Mouse (Mus musculus) cerebellum, postnatal 36 days (tissue): Measurements from ENCODE around the gene Fcf1.

ENCODE experiments used
- DNase-seq, 2 experiments: peaks; one replicate each; pipeline ENCODE4 v3.0.0; 2021 to 2022; ENCODE audit warnings: mixed read lengths in 2 of 2

Fcf1 gene

GRCm38 (mm10) chr12:84968831-84969655 is 1.7 kb upstream of the Fcf1 start:
- no peak for DNase-seq

DNA sequence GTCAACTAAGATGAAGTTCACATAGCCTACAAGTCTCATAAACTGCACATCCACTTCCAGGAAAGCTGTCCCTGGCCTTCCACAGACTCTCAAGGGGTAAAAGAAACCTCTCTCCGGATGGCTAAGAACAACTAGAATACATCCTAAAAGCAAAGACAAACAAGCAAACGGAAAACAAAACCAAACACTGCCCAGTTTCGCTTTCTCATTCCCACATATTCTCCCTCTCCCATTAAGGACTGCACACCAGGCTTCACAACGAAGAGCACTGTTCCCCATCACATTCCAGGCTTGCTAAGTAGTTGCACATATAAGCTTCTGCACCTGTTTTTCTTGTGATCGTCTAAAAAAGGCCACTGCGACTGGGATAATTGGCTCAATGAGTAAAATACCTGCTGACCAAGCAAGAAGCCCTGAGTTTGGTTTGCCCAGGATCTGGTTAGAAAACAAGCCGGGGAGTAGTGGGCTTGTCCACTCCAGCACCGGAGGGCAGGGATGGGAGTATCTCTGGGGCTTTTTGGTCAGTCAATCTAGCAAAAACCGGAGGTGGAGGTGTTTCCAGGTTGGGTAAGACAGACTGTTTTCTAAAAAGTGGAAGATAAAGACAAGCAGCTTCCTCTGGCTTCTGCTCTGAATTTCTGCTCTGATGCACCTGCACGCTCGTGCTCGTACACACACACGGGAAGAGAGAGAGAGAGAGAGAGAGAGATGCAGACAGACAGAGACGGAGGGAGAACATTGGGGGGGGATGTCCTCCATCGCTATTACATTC is 855 bp upstream of the Fcf1 start:
- DNase-seq = no peak

GRCm38 (mm10) chr12:84979264-84979862 is 8.7 kb downstream of the Fcf1 start:
- DNase-seq = no peak

- DNase-seq = no peak
Measured at GRCm38 (mm10) chr12:84989456-84989855, 18.8 kb downstream of the Fcf1 start.

DNA sequence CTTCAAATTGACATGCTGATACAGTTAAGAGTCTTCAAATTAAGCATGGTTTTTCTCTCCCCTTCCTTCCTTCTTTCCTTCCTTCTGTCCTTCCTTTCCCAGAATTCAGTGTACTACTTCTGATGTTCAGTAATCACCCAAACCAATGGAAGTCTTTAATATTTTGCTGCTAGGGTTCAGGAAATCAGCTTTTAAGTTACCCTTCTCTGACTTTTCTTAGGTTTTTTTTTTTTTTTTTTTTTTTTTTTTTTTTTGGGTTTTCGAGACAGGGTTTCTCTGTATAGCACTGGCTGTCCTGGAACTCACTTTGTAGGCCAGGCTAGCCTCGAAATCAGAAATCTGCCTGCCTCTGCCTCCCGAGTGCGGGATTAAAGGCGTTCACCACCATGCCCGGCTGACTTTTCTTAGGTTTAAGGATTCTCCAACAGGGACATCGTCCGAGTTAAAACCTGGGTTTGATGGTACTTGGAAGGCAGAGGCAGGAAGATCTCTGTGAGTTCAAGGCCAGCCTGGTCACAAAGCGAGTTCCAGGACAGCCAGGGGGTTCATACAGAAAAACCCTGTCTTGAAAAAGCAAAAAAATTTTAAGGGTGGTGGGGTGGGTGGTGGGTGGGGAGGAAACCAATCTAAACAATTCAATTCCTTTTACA is 24.5 kb downstream of the Fcf1 start:
- no peak for DNase-seq

DNA sequence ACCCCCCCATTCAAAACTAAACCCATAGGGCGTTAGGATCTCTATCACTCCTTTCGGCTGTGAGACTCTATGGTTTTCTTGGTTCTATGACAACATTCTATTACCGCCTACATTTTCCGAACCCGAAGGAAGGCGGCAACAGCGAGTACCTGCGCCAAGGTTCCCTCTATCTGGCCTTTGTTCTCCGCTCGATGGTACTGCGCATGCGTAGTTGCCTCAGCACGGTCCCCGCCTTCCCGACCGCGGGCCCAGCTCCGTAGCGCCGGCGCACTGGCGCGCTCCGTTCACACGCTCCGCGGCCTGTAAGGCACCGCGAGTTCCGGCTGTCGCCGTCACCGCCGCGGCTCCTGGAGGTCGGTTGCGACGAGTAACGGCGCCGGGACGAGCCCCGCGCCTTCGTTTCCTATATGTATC is 25.4 kb downstream of the Fcf1 start, which contains the start of gene Ylpm1:
Gene Ylpm1 (plus strand): TSS at position 239 of the 414 bp plus-strand sequence.
- peak; percentile 97 to 98 for DNase-seq

DNA sequence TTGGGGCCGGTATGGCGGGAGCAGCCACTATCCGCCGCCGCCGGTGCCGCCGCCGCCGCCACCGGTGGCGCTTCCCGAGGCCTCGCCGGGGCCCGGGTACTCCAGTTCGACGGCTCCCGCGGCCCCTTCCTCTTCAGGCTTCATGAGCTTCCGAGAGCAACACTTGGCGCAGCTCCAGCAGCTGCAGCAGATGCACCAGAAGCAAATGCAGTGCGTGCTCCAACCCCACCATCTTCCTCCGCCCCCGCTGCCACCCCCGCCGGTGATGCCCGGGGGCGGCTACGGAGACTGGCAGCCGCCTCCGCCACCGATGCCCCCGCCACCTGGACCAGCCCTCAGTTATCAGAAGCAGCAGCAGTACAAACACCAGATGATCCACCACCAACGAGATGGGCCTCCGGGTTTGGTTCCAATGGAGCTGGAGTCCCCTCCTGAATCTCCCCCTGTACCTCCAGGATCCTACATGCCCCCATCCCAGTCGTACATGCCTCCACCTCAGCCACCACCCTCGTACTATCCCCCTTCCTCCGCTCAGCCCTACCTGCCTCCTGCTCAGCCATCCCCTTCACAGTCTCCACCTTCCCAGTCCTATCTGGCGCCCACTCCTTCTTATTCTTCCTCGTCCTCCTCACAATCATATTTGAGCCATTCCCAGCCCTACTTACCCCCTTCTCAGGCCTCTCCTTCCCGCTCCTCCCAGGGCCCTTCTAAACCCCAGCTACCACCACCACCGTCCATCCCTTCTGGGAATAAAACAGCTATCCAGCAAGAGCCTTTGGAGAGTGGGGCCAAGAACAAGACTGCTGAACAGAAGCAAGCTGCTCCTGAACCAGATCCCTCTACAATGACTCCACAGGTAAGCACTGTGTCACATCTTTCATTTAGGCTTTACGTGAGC is 26.1 kb downstream of the Fcf1 start:
- peak; percentile 20 to 59 for DNase-seq

- no peak for DNase-seq
Measured at GRCm38 (mm10) chr12:84999053-84999452, 28.4 kb downstream of the Fcf1 start.

DNA sequence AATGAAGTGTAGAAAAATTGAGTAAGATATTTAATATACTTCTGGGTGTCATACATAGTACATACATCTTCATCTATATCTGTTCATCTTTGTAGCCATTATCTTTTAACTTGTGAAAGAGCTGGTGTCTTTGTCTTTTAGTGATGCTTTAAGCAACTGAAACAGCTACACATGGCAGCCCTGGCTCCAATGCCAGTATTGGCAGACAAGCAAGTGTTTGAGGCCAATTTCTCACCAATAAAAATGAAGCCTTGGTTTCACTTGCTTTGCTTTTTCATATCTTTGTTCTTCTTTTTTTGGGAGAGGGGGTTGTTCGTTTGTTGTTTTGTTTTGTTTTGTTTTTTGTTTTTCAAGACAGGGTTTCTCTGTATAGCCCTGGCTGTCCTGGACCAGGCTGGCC is 35.5 kb downstream of the Fcf1 start:
- no peak for DNase-seq

DNA sequence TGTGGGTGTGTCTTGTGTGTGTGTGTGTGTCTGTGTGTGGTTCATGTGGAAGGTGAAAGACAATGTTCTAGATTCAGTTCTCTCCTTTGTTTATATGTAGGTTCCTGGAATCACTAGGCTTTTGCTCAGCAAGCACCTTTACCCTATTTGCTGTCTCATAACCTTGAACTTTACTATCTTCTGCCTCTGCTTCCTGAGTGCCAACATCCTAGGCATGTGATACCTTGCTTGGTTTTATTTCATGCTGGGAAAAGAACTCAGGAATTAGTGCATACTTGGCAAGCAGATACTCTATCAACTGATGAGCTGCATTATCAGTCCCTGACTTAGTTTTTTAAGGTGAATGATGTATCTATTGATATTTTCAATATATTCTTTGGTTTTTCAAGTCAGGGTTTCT is 36.3 kb downstream of the Fcf1 start:
- DNase-seq = no peak

DNA sequence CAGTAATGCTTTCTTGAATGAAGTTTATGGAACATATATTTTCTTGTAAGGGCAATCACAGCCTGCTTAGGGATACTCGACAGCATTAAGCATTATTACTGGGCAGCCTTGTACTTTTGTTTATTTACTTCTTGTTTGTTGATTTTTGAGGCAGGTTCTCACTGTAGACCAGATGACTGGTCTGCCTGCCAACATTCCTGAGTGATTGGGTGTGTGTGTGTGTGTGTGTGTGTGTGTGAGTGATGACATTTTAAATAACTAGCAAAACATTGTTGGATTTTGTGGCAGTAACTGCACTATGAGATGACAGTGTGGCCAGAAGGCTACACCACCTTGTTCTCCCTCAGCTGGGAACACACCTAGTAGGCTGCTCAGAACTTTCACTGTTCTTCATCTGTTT is 39.1 kb downstream of the Fcf1 start:
- DNase-seq = no peak

DNA sequence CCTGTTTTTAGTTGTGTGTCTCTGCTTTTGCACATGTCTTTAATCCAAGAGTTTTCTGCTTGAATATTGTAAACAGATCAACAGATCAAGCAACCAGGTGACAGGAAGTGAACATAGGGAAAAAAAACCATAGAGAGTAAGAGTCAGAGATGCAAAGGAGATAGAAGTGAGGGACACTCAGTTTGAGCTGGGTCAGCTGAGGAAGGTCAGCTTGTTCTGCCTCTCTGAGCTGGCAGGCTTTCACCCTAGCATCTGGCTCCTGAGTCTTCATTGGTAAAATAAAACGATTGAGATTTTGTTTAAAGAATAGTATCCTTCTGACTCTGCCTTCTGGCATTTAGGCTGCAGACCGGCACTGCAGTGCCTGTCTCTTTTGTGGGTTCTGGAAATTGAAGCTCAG is 39.8 kb downstream of the Fcf1 start:
- DNase-seq = no peak

DNA sequence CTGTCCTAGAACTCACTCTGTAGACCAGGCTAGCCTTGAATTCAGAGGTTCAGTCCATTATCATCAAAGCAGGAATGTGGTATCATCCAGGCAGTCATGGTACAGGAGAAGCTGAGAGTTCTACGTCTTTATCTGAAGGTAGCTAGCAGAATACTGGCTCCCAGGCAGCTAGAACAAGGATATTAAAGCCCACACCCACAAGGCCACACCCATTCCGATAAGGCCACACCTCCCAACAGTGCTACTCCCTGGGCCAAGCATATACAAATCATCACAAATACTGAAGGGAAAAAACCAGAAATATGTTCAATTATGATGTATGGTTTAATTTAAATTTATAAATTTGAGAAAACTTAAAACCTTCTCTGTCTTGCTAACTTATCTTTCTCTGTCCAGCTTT is 41.5 kb downstream of the Fcf1 start:
- no peak for DNase-seq

GRCm38 (mm10) chr12:85022071-85022470 is 51.4 kb downstream of the Fcf1 start:
- DNase-seq = no peak

- peak in 1 of 2 experiments; percentile 29 for DNase-seq
Measured at GRCm38 (mm10) chr12:85032710-85033109, 62.0 kb downstream of the Fcf1 start.
